Mouse (Mus musculus): ENCODE data around the gene Utp20. TPM values are rescaled to one million over a fixed set of nuclear protein-coding genes. Genes with fewer than 3 reads are reported as not detected.
A peak's percentile ranks its signal among the peaks of the same experiment; 100 is the strongest.

Gene Utp20
- total RNA-seq, 2 experiments from 2014 or later = 18.2 to 18.5 TPM

DNA sequence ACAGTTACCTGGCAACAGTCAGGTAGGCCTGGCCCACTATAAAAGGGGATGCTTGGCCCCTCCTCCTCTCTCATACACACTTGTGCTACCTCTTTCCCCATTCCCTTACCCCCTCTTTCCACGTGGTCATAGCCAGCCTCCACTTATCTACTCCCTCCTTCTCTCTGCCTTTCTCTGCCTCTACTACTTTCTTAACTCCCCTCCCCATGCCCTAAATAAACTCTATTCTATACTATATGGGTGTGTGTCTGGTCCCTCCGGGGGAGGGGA, 108.9 kb downstream of the Utp20 start:
- DNase-seq (ENCODE audit: low spot score in 2 of 2) = no peak

DNA sequence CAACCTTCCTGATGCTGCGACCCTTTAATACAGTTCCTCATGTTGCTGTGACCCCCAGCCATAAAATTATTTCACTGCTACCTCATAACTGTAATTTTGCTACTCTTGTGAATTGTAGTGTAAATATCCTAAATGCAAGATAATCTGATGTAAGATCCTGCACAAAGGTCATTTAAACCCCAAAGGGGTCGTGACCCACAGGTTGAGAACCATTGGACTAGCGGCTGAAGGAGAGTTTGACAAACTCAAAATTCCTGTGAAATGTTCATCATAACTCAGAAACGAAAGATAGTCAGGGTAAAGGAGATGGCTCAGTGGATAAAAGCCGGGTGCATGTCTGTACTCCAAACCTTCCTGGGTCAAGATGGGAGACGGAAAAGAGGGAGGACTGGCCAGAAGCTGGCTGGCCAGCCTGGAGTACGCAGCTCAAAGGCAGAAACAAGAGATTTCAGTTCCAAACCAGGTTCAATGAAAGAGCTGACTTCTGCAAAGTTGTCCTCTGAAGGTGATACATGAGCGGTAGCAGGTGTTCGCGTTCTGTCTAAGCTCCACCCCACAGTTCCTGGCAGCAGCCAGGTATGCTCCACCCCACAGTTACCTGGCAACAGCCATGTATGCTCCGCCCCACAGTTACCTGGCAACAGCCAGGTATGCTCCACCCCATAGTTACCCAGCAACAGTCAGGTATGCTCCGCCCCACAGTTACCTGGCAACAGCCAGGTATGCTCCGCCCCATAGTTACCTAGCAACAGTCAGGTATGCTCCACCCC, 109.4 kb downstream of the Utp20 start:
- no peak for DNase-seq (ENCODE audit: low spot score in 2 of 2)

DNA sequence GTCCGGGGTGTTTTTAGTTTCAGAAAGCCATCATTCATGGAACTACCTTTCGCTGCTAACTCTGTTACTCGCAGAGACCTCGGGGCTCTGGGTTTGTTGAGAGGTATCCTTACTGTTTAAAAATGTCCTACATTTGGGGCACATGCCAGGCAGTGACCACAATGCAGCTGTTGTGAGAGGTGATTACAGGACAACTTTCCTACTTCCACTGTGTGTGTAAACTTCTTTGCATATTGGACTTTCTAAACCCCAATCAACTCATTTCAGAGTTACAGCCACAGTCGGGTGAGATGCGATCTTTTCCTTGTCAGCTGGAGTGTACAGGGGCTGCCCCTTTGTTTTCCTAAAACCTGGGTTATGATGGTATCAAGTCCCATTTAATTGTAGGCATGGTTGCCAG, 111.0 kb downstream of the Utp20 start:
- DNase-seq (ENCODE audit: low spot score in 2 of 2) = no peak

DNA sequence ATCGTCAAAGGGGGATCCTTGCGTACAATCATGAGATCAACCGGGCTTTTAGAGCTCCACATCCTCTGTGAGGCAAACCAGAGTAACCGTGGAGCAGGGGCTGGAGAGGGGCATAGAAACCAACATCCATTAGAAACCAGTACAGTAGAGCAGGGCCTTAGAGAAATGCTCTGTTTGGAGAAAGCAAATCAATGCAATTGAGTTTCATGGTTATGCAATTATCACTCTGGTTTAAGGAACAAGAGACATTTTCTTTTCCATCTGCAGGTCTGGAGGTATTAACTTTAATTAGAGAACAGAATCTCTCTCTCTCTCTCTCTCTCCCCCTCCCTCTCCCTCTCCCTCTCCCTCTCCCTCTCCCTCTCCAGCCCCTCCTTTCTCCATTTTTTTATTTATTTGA, 111.9 kb downstream of the Utp20 start:
- DNase-seq (ENCODE audit: low spot score in 2 of 2) = no peak

DNA sequence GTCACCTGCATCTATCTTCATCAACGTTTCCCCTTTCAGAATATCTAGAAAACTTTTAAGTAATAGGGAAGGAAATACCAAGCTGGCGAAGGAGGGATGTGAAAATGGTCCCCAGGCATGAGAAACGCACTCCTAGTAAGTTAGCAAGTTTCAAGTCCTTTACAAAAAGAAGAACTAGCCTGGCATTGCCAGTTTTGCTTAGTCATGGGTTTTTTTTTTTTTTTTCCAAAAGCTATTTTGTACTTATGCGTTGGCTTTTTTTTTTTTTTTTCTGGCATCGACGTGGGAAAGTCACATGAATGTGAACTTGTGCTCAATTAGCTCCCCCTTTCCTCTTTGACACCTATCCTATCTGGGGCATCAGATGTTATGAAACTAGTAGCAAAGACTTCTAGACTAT, 114.2 kb downstream of the Utp20 start:
- no peak for DNase-seq (ENCODE audit: low spot score in 2 of 2)

DNA sequence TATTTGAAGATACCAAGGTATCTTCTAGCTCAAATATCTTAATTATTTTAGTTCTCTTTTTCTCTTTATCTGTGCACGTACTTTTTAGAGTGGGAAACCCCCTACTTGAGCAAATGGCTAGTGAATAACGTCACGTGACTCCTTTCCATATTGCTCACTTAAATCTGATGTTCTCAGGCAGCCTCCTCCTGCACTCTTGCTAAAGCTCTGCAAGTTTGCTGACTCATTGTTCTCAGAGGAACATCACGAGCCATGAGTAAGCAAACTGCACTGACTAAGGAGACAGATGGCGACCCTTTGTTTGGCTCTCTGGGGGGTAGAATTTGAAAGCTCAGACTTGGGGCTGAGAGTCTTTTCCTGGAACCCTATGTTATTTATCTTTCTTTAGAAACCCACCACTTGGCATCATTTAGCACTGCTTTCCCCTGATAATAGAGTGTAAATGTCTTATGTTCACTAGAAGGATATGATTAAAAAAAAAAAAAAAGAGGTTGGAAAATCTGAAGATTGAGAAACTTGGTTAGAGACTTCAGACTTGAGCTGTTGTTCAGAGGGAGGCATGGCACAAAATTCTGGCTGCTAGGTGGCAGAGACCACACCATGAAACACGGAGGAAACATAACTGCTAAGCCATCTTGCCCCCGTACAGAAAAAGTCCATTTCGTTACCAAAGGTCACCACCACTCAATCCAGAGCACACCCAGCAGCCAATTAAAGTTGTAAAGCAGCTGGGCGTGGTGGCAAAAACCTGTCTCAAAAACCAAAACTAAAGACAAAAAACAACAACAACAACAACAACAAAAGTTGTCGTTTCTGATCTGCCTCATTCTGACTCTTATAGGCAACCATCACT, 117.7 kb downstream of the Utp20 start:
- peak; percentile 57 to 63 for DNase-seq (ENCODE audit: low spot score in 2 of 2)

DNA sequence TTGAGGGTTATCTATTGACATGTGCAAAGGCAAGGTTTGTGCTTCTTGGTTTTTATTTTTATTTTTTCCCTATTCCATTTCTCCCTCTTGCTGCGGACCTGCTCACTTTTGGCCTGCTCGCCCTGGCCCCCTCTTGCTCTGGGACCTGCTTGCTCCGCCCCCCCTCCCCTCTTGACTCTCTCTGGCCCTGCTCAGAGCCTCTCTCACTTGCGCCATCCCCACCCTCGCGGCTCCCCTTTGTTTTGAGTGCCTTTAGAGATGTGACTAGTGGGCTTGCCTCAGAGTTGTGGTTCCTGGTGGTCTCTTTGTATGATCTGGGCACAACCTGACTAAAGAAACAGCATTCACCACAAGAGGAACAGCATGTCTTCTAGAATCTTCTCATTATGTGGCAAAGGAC, 125.7 kb downstream of the Utp20 start:
- DNase-seq (ENCODE audit: low spot score in 2 of 2) = no peak

Other genes starting within 250 kb of the Utp20 start
- gene Mybpc1, start 221.7 kb downstream of the Utp20 start, total RNA-seq (2021) = 1 to 10 TPM; 5.5 to 5.6 TPM
- gene Spic, start 141.8 kb downstream of the Utp20 start, total RNA-seq (2021) = not detected
- gene Arl1, start 95.9 kb downstream of the Utp20 start, total RNA-seq (2021) = 100 to 1,000 TPM; 143 to 144 TPM
- not detected for gene Slc5a8, start 59.2 kb upstream of the Utp20 start, total RNA-seq (2021)